Comparison of ENCODE assay signal across 9 mouse cellular contexts in the genomic region with DNA sequence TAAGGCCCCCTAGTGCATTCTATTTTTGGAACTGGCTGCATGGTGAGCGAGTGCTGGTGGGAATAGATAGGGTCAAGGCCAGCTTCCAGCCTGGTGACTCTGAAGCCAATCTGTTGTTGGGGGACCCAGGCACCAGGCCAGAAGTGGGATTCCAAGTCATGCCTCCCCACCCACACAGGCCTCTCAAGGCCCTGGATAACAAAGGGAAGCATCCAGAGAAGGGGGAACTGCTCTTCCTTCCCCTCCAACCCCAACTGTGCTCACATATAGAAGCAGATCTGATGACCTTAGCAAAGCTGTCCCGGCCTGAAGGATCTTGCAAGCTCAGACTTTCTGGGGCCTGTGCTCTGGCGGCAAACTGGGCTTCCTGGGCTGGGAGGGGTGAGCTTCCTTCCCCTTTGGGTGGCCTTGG. TPM values are rescaled to one million over a fixed set of nuclear protein-coding genes. Genes with fewer than 3 reads are reported as not detected.
DNase-seq lines count a peak whose midpoint lies in the region; ATAC-seq lines count a peak whose summit lies in the region.
"Had no signal": no experiment of that assay in that cellular context is flagged by ENCODE, and none has a peak within 500 bp of the region (broad histone marks: within the 10 kb centered on the region; RNA-seq: fewer than 3 reads in every experiment).

No protein-coding gene starts in this region.

- peak; percentile 23 to 43 for DNase-seq in adrenal gland, adult (ENCODE audit: inconsistent age in 2 of 2, low spot score in 1 of 2)
- DNase-seq in adrenal gland, postnatal 4 days (ENCODE audit: low spot score in 2 of 2), result no peak
- DNase-seq in ovary, adult 18-20 months (ENCODE audit: low spot score), result peak; percentile 20
- DNase-seq in ovary, postnatal 10 days (ENCODE audit: low spot score), result no peak
- peak; percentile 18 to 28 for DNase-seq in left cerebral cortex, adult 9 months (ENCODE audit: low spot score in 2 of 2)
- peak; percentile 25 to 33 for DNase-seq in spleen, postnatal 36 days (ENCODE audit: low spot score in 2 of 2)
- DNase-seq in forebrain, embryonic 14.5 days (ENCODE audit: low spot score), result no peak

- WGBS in forebrain, embryonic 14.5 days, result 90% methylated on average over 3 of the region's 3 CpGs

- no peak for ATAC-seq in activated CD4-positive, CD25-positive, alpha-beta regulatory T cell, adult 4 months
- no peak for ATAC-seq in forebrain, embryonic 14.5 days

- H3K4me2 ChIP-seq in forebrain, embryonic 14.5 days (ENCODE audit: low read length), result no peak overlapping the region
- H3K4me2 ChIP-seq: hindbrain, embryonic 15.5 days had no signal

- H3K27me3 ChIP-seq in forebrain, embryonic 14.5 days (replicated peaks; ENCODE audit: control insufficient read depth, insufficient read depth, low read length), result no peaks in the 10 kb centered on the region
- H3K27me3 ChIP-seq: hindbrain, embryonic 15.5 days had no signal

- no peaks in the 10 kb centered on the region for H3K4me1 ChIP-seq in forebrain, embryonic 14.5 days (ENCODE audit: control insufficient read depth, insufficient read depth, low read length)
- H3K4me1 ChIP-seq: hindbrain, embryonic 15.5 days had no signal

- no peak overlapping the region for H3K4me3 ChIP-seq in forebrain, embryonic 14.5 days (ENCODE audit: low read depth, low read length)
- H3K4me3 ChIP-seq: hindbrain, embryonic 15.5 days had no signal

- H3K9me3 ChIP-seq in forebrain, embryonic 14.5 days (replicated peaks; ENCODE audit: control insufficient read depth, low read length), result no peaks in the 10 kb centered on the region
- H3K9me3 ChIP-seq: hindbrain, embryonic 15.5 days had no signal

- H3K36me3 ChIP-seq in forebrain, embryonic 14.5 days (ENCODE audit: control insufficient read depth, insufficient read depth, low read length), result no peaks in the 10 kb centered on the region
- H3K36me3 ChIP-seq: hindbrain, embryonic 15.5 days had no signal

- H3K27ac ChIP-seq in forebrain, embryonic 14.5 days (ENCODE audit: low read depth, low read length), result no peak overlapping the region
- H3K27ac ChIP-seq: hindbrain, embryonic 15.5 days had no signal

- H3K9ac ChIP-seq in forebrain, embryonic 14.5 days (ENCODE audit: low read length), result no peak overlapping the region
- H3K9ac ChIP-seq: hindbrain, embryonic 15.5 days had no signal

RNA-seq across cellular contexts. Expression of a gene that starts 57.5 kb away (rescaled TPM):
- 10 to 100 TPM; 38.7 to 40.8 TPM for total RNA-seq in adrenal gland, postnatal 4 days (2021)
- polyA plus RNA-seq in activated CD4-positive, CD25-positive, alpha-beta regulatory T cell, adult 4 months (2017; shearing (Covaris generic)), result 100 to 1,000 TPM in 1 of 2 experiments, 10 to 100 TPM in 1; 88.1 to 123 TPM
- polyA plus RNA-seq in forebrain, embryonic 14.5 days (2014; fragmentation: Nextera tagmentation; extraction: Ambion mirVana), result 4.5 and 6.1 TPM in 2 replicates

Comparison
In these comparisons a context has a peak if more than half of its experiments do, and no peak if none do; other contexts are left out.
1. DNase-seq: peak in adrenal gland, adult (2 of 2), ovary, adult 18-20 months (single experiment), left cerebral cortex, adult 9 months (2 of 2) and spleen, postnatal 36 days (2 of 2); none in adrenal gland, postnatal 4 days (0 of 2), ovary, postnatal 10 days (single experiment) and forebrain, embryonic 14.5 days (single experiment).
2. RNA of a gene that starts 57.5 kb away (polyA plus RNA-seq): 88.1 to 123 TPM in activated CD4-positive, CD25-positive, alpha-beta regulatory T cell, adult 4 months; 4.5 to 6.1 TPM in forebrain, embryonic 14.5 days; every median in the first group is over 10 times any median in the second.